Mouse (Mus musculus) urinary bladder, postnatal 4 days (tissue): ENCODE data around the gene Mpc1.
"Not testable (repeated sequence)": the region's sequence is repeated elsewhere in the genome, so short reads cannot be mapped to it uniquely, and the experiment has no call there.

Experiments used
- DNase-seq, 2 experiments: peaks; one replicate each; pipeline ENCODE4 v3.0.0; 2021 to 2022; ENCODE audit warnings: low spot score in 2 of 2

The Mpc1 gene

GRCm38 (mm10) chr17:8328511-8329174, 45.9 kb downstream of the Mpc1 start:
- DNase-seq: no peak

GRCm38 (mm10) chr17:8330602-8331001, 47.9 kb downstream of the Mpc1 start:
- no peak for DNase-seq

GRCm38 (mm10) chr17:8337159-8337558, 54.5 kb downstream of the Mpc1 start, which contains the start of gene Prr18:
TSS of gene Prr18 (plus strand) at chr17:8337459.
- DNase-seq: not testable (repeated sequence)

GRCm38 (mm10) chr17:8339666-8340374, 57.1 kb downstream of the Mpc1 start:
- no peak for DNase-seq

GRCm38 (mm10) chr17:8340407-8341359, 58.0 kb downstream of the Mpc1 start:
- DNase-seq: peak; percentile 26 to 62

GRCm38 (mm10) chr17:8341360-8341963, 58.8 kb downstream of the Mpc1 start:
- no peak for DNase-seq

GRCm38 (mm10) chr17:8342706-8343105, 60.0 kb downstream of the Mpc1 start:
- no peak for DNase-seq

GRCm38 (mm10) chr17:8343416-8343815, 60.7 kb downstream of the Mpc1 start:
- no peak for DNase-seq
